Mouse (Mus musculus): ENCODE data around the gene Gja1. TPM values are rescaled to one million over a fixed set of nuclear protein-coding genes. Genes with fewer than 3 reads are reported as not detected.

The Gja1 gene
- 6.4 and 18.0 TPM in 2 replicates for polyA plus RNA-seq (2012; ENCODE audit: low replicate concordance)

DNA sequence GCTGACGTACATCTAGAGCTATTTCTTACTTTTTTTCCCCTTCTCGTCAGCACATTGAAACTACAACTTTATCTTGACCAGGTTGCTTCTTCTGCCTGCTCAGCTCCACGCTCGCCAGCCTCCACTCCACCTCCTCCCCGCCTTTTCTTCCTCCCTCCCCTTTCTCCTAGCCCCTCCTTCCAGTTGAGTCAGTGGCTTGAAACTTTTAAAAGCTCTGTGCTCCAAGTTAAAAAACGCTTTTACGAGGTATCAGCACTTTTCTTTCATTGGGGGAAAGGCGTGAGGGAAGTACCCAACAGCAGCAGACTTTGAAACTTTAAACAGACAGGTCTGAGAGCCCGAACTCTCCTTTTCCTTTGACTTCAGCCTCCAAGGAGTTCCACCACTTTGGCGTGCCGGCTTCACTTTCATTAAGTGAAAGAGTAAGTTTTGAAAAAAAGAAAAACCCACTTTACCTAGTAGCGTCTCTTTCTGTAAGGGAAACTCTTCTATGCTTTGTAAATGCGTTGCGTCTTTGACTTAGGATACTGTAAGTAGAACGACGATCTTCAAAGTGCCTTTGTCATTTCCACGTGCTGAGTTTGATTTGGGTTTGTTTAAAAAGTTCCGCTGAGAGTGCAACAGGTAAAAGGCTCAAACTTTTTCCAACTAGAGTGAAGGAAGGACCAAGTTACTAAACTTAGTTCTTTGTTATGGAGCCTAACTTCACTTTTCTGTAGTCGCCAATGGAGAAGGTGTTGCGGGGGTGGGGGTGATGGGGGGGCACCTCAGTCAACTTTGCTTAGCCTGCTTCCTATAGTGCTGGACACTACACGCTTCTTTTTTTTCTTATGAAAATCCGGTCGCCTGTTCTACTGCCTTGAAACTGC, at the start of gene Gja1:
Gene Gja1, plus strand, starts transcription at position 234 of the 869 bp plus-strand sequence.

Other genes starting within 250 kb of the Gja1 start
- 0.03 TPM in 1 of 2 replicates, not detected in the other for gene Tbc1d32, start 148.6 kb upstream of the Gja1 start, polyA plus RNA-seq (2012; ENCODE audit: low replicate concordance)

All from leukemia stem cell, adult 10-12 weeks (primary cell).